Mouse (Mus musculus) stomach, postnatal 0 days (tissue): ENCODE results near the gene Gm8369. TPM values are rescaled to one million over a fixed set of nuclear protein-coding genes. Genes with fewer than 3 reads are reported as not detected.
"Not testable (repeated sequence)": the region's sequence is repeated elsewhere in the genome, so short reads cannot be mapped to it uniquely, and the experiment has no call there.

Experiments
- ATAC-seq: fragments of 200-750 bp; cut with Nextera tagmentation; 2 replicates; pipeline ENCODE4 v1.8.0; 2017; ENCODE audit not compliant: low FRiP score, low TSS enrichment
- DNase-seq: peaks from one replicate; pipeline ENCODE4 v3.0.0-alpha.2; 2016; ENCODE audit warnings: low spot score
- H3K27ac ChIP-seq: fragments of 300-500 bp; sonication (generic); replicated peaks from 2 replicates; pipeline ENCODE4 v1.5.1; 2014; ENCODE audit warnings: mild to moderate bottlenecking, control low read depth
- H3K27me3 ChIP-seq: fragments of 300-500 bp; sonication (generic); 2 replicates; pipeline ENCODE4 v1.6.1; 2014; ENCODE audit warnings: low read length; ENCODE audit not compliant: control insufficient read depth, insufficient read depth
- H3K36me3 ChIP-seq: fragments of 300-500 bp; sonication (generic); 2 replicates; pipeline ENCODE4 v1.6.1; 2014; ENCODE audit warnings: low read length, mixed read lengths; ENCODE audit not compliant: control insufficient read depth, insufficient read depth
- H3K4me1 ChIP-seq: fragments of 300-500 bp; sonication (generic); replicated peaks from 2 replicates; pipeline ENCODE4 v1.6.1; 2014; ENCODE audit warnings: antibody characterized with exemption; ENCODE audit not compliant: control insufficient read depth, insufficient read depth
- H3K4me2 ChIP-seq: fragments of 300-500 bp; sonication (generic); replicated peaks from 2 replicates; pipeline ENCODE4 v1.6.1; 2014; ENCODE audit warnings: low read depth, mild to moderate bottlenecking, control low read depth, moderate library complexity
- H3K4me3 ChIP-seq: fragments of 300-500 bp; sonication (generic); 2 replicates; pipeline ENCODE4 v1.5.1; 2014; ENCODE audit warnings: low read depth, low read length, control low read depth
- H3K9ac ChIP-seq: fragments of 300-500 bp; sonication (generic); 2 replicates; pipeline ENCODE4 v1.6.1; 2014; ENCODE audit warnings: mild to moderate bottlenecking, low read length, control low read depth, mixed read lengths
- H3K9me3 ChIP-seq: fragments of 300-500 bp; sonication (generic); 2 replicates; pipeline ENCODE4 v1.6.1; 2016; ENCODE audit warnings: low read length; ENCODE audit not compliant: control insufficient read depth
- CTCF ChIP-seq: IDR thresholded peaks from 2 replicates; pipeline ENCODE4 v1.5.1; 2016; ENCODE audit warnings: antibody characterized with exemption, low read depth, mild to moderate bottlenecking, moderate library complexity
- EP300 ChIP-seq: optimal IDR thresholded peaks from 2 replicates; pipeline ENCODE3; 2016; ENCODE audit warnings: antibody characterized with exemption
- WGBS: fragments of 180-500 bp; shearing (Covaris S2); extraction: QIAGEN DNeasy Blood & Tissue Kit; methylation state at CpG from one replicate; pipeline ENCODE4 v1.1.7; 2014; 5-methylcytosine and 5-hydroxymethylcytosine counted together
- polyA plus RNA-seq: library from polyadenylated mRNA; unstranded; fragments of >200 nt; fragmentation: Nextera tagmentation; extraction: Ambion mirVana; gene quantifications from 2 replicates; pipeline ENCODE4 v1.2.1, GENCODE M21; 2015

The Gm8369 gene
- 0.16 and 0.19 TPM in 2 replicates for polyA plus RNA-seq

DNA sequence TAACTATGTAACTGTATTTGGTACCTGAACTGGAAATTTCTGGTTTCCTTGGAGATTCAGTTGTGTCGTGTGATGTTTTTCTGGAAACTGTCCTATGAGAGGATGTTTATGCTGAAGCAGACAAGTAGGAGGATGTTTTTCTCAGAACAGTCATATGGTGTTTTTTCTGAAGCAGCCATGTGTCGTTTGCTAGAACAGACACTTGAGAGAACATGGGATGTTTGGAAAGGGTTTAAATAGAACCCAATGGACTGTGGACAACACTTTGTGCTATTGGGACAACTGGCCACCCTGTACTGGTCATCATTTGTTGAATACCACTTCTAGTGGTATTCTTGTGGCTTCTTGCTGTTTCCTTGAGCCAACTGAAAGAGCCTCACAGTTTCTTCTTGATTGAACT, at the start of gene Gm8369:
Gene Gm8369 (plus strand): TSS at position 193 of the 400 bp plus-strand sequence.
- no peak for DNase-seq
- no peaks in the 10 kb centered on the region for H3K27me3 ChIP-seq
- H3K4me2 ChIP-seq = no peak within 1 kb of the TSS
- H3K27ac ChIP-seq = no peak within 1 kb of the TSS
- H3K36me3 ChIP-seq = no peaks in the 10 kb centered on the region
- no peaks in the 10 kb centered on the region for H3K4me1 ChIP-seq
- no peak for ATAC-seq
- no peak within 1 kb of the TSS for H3K9ac ChIP-seq
- H3K9me3 ChIP-seq = no peaks in the 10 kb centered on the region
- H3K4me3 ChIP-seq = no peak within 1 kb of the TSS
- 52% methylated on average over 2 of the region's 2 CpGs for WGBS
- TF ChIP-seq CTCF (no peak), EP300 (no peak)

DNA sequence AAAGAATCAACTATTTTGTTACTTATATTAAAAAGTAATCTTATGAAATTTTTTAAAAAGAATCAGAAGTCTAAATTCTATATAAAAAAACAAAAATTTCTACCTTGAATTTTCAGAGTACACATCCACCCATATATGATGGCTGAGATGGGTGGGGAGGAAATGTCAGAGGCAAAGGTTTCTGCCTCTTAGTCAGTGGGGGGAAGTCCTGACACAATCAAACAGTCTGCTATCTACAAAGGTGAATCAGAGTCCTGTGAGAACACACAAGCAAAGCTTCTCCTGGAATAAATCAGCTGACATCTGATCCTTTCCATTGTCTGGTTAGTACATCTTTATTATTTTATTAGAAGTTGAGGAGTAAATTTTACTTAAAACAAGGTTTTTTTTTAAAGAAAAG, 42.4 kb upstream of the Gm8369 start, which contains the start of gene Ms4a4b:
Gene Ms4a4b (plus strand): TSS at position 216 of the 400 bp plus-strand sequence.
- Histone ChIP-seq H3K27ac (no peak within 1 kb of the TSS), H3K4me2 (no peak within 1 kb of the TSS)
- ATAC-seq = no peak

DNA sequence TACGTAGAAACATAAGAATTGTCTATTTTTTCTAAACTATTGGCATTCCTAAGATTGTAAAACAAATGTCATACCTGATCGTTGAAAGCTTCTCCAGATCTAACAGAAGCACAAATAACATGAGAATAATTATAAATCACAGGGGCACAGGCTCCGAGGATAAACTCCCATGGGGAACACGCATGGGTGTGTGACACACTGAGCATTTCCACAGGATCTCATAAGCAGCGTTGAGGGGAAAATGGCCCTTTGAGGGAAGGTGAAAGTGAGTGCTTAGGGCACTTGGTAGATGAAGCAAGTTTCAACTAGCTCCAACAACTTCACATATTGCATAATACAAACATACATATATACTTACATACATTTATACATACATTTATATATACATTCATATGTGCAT, 41.8 kb upstream of the Gm8369 start:
- no peak overlapping the region for H3K27ac ChIP-seq
- no peak overlapping the region for H3K4me2 ChIP-seq
- no peak overlapping the region for H3K4me3 ChIP-seq
- no peaks in the 10 kb centered on the region for H3K9me3 ChIP-seq
- WGBS = 69% methylated on average over 5 of the region's 5 CpGs
- DNase-seq = no peak
- H3K4me1 ChIP-seq = no peaks in the 10 kb centered on the region
- no peak for ATAC-seq
- TF ChIP-seq CTCF = no peak
- TF ChIP-seq EP300 = no peak
- H3K9ac ChIP-seq = no peak overlapping the region
- no peaks in the 10 kb centered on the region for H3K27me3 ChIP-seq
- no peaks in the 10 kb centered on the region for H3K36me3 ChIP-seq

More for the DNA sequence above, 42.4 kb upstream of the Gm8369 start, which contains the start of gene Ms4a4b:
- Histone ChIP-seq H3K9me3 (no peaks in the 10 kb centered on the region), H3K9ac (no peak within 1 kb of the TSS), H3K36me3 (no peaks in the 10 kb centered on the region), H3K4me3 (no peak within 1 kb of the TSS), H3K27me3 (no peaks in the 10 kb centered on the region), H3K4me1 (no peaks in the 10 kb centered on the region)
- DNase-seq = no peak
- TF ChIP-seq EP300 (no peak), CTCF (no peak)

DNA sequence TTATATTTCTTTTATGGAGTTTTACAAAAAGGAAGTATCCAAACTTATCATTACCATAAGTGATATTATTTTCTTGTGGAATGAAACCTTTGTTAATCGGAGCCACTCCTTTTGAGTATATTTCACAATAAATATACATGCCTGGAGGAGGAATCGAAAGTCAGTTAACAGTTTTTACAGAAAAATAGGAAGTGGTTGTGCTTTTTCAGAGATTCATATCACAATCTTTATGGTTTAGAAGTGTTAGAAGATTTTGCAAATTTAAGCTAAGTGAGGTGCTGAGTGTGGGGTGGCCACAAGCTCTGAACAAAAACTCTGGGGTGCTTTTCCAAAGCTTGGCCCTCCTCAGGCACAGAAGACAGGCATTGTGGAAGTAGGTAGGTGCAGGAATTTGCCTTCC, 38.5 kb upstream of the Gm8369 start:
- no peak for ATAC-seq
- H3K4me2 ChIP-seq = no peak overlapping the region
- 79% methylated on average over 2 of the region's 2 CpGs for WGBS
- H3K27me3 ChIP-seq = no peaks in the 10 kb centered on the region
- no peak for DNase-seq
- no peaks in the 10 kb centered on the region for H3K36me3 ChIP-seq
- no peak overlapping the region for H3K4me3 ChIP-seq
- H3K9me3 ChIP-seq = no peaks in the 10 kb centered on the region
- H3K27ac ChIP-seq = no peak overlapping the region
- no peak overlapping the region for H3K9ac ChIP-seq
- H3K4me1 ChIP-seq = no peaks in the 10 kb centered on the region
- no peak for TF ChIP-seq CTCF
- TF ChIP-seq EP300 = no peak

DNA sequence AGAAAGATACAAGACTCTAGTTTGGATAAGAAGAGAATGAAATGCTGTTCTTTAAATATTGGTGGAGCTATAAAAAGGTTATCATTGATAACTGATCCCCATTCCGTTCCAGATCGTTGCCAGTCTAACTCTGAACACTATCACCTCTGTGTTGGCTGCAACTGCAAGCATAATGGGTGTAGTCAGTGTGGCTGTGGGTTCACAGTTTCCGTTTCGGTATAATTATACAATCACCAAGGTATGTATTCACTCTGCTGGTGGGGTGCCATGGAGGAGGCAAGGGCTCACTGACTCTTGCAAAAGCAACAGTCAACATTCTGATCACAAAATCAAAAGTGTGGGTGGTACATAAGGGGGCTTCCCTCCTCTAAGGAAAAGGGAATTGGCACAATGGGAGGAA, 26.7 kb upstream of the Gm8369 start:
- H3K9ac ChIP-seq, H3K36me3 ChIP-seq, H3K4me2 ChIP-seq, DNase-seq, H3K4me3 ChIP-seq, H3K4me1 ChIP-seq, H3K27me3 ChIP-seq, ATAC-seq, H3K27ac ChIP-seq, H3K9me3 ChIP-seq: not testable (repeated sequence)
- WGBS = 59% methylated on average over 3 of the region's 4 CpGs

DNA sequence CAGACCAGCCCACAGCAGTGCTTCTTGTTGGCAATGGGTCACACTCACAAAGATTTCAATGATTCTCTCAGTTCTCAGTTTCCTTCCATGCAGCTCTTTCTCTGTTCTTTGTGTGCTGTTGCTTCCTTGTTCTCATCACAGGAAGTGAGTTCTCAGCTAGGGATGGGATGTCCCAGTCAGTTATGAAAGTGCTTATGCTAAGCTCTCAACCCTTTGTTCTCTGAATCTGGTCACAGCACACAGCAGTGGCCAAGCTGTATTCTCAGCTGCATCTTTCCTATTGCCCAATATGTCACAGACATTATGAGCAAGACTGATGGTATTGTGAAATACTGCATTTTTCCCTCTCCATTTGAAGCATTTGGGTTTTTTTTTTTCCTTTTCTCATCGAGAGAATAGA, 20.9 kb upstream of the Gm8369 start:
- not testable (repeated sequence) for ATAC-seq, H3K9me3 ChIP-seq, H3K27me3 ChIP-seq, DNase-seq, H3K4me2 ChIP-seq, H3K9ac ChIP-seq, H3K4me1 ChIP-seq, H3K36me3 ChIP-seq, H3K27ac ChIP-seq, H3K4me3 ChIP-seq
- WGBS = 33% methylated on average over 1 of the region's 1 CpGs
